Mouse (Mus musculus) gastrocnemius, adult 18-20 months (tissue): ENCODE results near the gene Hk2. TPM values are rescaled to one million over a fixed set of nuclear protein-coding genes. Genes with fewer than 3 reads are reported as not detected.
"Not testable (repeated sequence)": the region's sequence is repeated elsewhere in the genome, so short reads cannot be mapped to it uniquely, and the experiment has no call there.

Source experiments
- DNase-seq: peaks from one replicate; pipeline ENCODE4 v3.0.0; 2021; ENCODE audit warnings: low spot score
- total RNA-seq, 2 experiments: library from RNA; stranded (reverse); gene quantifications; 2 replicates each; pipeline ENCODE4 v1.2.3; 2021

The Hk2 gene
- total RNA-seq, 2 experiments from 2014 or later: 238 to 306 TPM

GRCm38 (mm10) chr6:82694668-82695067 lies 79.6 kb downstream of the Hk2 start:
- no peak for DNase-seq

GRCm38 (mm10) chr6:82689474-82689873 lies 84.8 kb downstream of the Hk2 start:
- DNase-seq: no peak

- not testable (repeated sequence) for DNase-seq
These were observed 85.7 kb downstream of the Hk2 start for GRCm38 (mm10) chr6:82688586-82688985.

- DNase-seq: no peak
These were observed 90.1 kb downstream of the Hk2 start for GRCm38 (mm10) chr6:82684136-82684535.

GRCm38 (mm10) chr6:82679286-82679685 lies 95.0 kb downstream of the Hk2 start:
- not testable (repeated sequence) for DNase-seq

GRCm38 (mm10) chr6:82677629-82678028 lies 96.6 kb downstream of the Hk2 start:
- DNase-seq: not testable (repeated sequence)

Other genes with a start within 250 kb of the Hk2 start
- 10 to 100 TPM; 14.4 to 20.1 TPM for gene Pole4, start 69.1 kb downstream of the Hk2 start, total RNA-seq
- under 1 TPM in 1 of 2 experiments, not detected in 1; 0.07 TPM for gene Sema4f, start 165.3 kb upstream of the Hk2 start, total RNA-seq
- gene M1ap, start 172.4 kb upstream of the Hk2 start, total RNA-seq: not detected